Mouse (Mus musculus) common myeloid progenitor, adult 5-6 weeks (primary cell): ENCODE measurements around the gene Spint2. TPM values are rescaled to one million over a fixed set of nuclear protein-coding genes. Genes with fewer than 3 reads are reported as not detected.
A peak's percentile ranks its signal among the peaks of the same experiment; 100 is the strongest.
"Not testable (repeated sequence)": the region's sequence is repeated elsewhere in the genome, so short reads cannot be mapped to it uniquely, and the experiment has no call there.

Source experiments
- ATAC-seq: replicated peaks from 2 replicates; pipeline ENCODE4 v1.8.0; 2016; ENCODE audit warnings: low read depth, mild to moderate bottlenecking, moderate TSS enrichment, inconsistent platforms; ENCODE audit not compliant: poor library complexity, severe bottlenecking
- total RNA-seq: library from RNA; stranded (forward); fragments of 200-1000, 187-1606 nt; gene quantifications from 2 replicates; pipeline ENCODE4 v1.2.3, GENCODE M21; 2017

Gene Spint2
- total RNA-seq, 1 experiment from 2014 or later, result 25.3 TPM

- ATAC-seq, result no peak
These were observed 68.0 kb downstream of the Spint2 start, which contains the start of gene Catsperg1 for GRCm38 (mm10) chr7:29213675-29214082. Gene Catsperg1, minus strand, starts transcription at chr7:29214035.

GRCm38 (mm10) chr7:29212775-29213560 is 68.7 kb downstream of the Spint2 start:
- not testable (repeated sequence) for ATAC-seq

- ATAC-seq, result peak; percentile 8; the same call in 1 of the 2 replicates
These were observed 69.4 kb downstream of the Spint2 start for GRCm38 (mm10) chr7:29212199-29212765.

- peak; percentile 87 for ATAC-seq
These were observed 70.1 kb downstream of the Spint2 start for GRCm38 (mm10) chr7:29211415-29212198.

GRCm38 (mm10) chr7:29211013-29211412 is 70.7 kb downstream of the Spint2 start:
- peak; percentile 57; the same call in 1 of the 2 replicates for ATAC-seq

Other genes with a start within 250 kb of the Spint2 start
- 0.19 and 2.5 TPM in 2 replicates for gene Ryr1, start 156.7 kb downstream of the Spint2 start, total RNA-seq
- 0.41 and 0.63 TPM in 2 replicates for gene Rasgrp4, start 147.1 kb downstream of the Spint2 start, total RNA-seq
- 23.2 and 28.2 TPM in 2 replicates for gene Fam98c, start 125.7 kb downstream of the Spint2 start, total RNA-seq
- 0.92 and 1.6 TPM in 2 replicates for gene Ggn, start 111.7 kb downstream of the Spint2 start, total RNA-seq
- gene Spred3, start 111.5 kb downstream of the Spint2 start, total RNA-seq, result 1.2 and 3.8 TPM in 2 replicates
- 130 and 171 TPM in 2 replicates for gene Psmd8, start 101.2 kb downstream of the Spint2 start, total RNA-seq
- 0.73 and 1.0 TPM in 2 replicates for gene Catsperg1, start 67.9 kb downstream of the Spint2 start, total RNA-seq
- 1.3 and 1.6 TPM in 2 replicates for gene Kcnk6, start 49.4 kb downstream of the Spint2 start, total RNA-seq
- 29.2 and 31.3 TPM in 2 replicates for gene Yif1b, start 43.6 kb downstream of the Spint2 start, total RNA-seq
- 1.8 and 12.1 TPM in 2 replicates for gene 2200002D01Rik, start 33.4 kb downstream of the Spint2 start, total RNA-seq
- not detected in 2 replicates for gene Ppp1r14a, start 7.4 kb upstream of the Spint2 start, total RNA-seq
- 3.2 TPM in 1 of 2 replicates, not detected in the other for gene Dpf1, start 22.0 kb upstream of the Spint2 start, total RNA-seq
- 7.7 and 9.9 TPM in 2 replicates for gene Sipa1l3, start 236.7 kb upstream of the Spint2 start, total RNA-seq